Mouse (Mus musculus): ENCODE results near the gene Tmem88b.
"Not testable (repeated sequence)": the region's sequence is repeated elsewhere in the genome, so short reads cannot be mapped to it uniquely, and the experiment has no call there.

Tmem88b gene

GRCm38 (mm10) chr4:155788833-155789232 is 3.2 kb upstream of the Tmem88b start:
- DNase-seq (ENCODE audit: low read depth, low spot score), result not testable (repeated sequence)

- no peak for DNase-seq (ENCODE audit: low read depth, low spot score)
Observed at GRCm38 (mm10) chr4:155788300-155788699, 2.6 kb upstream of the Tmem88b start.

GRCm38 (mm10) chr4:155785246-155785645 is 428 bp downstream of the Tmem88b start:
- DNase-seq (ENCODE audit: low read depth, low spot score), result no peak

DNA sequence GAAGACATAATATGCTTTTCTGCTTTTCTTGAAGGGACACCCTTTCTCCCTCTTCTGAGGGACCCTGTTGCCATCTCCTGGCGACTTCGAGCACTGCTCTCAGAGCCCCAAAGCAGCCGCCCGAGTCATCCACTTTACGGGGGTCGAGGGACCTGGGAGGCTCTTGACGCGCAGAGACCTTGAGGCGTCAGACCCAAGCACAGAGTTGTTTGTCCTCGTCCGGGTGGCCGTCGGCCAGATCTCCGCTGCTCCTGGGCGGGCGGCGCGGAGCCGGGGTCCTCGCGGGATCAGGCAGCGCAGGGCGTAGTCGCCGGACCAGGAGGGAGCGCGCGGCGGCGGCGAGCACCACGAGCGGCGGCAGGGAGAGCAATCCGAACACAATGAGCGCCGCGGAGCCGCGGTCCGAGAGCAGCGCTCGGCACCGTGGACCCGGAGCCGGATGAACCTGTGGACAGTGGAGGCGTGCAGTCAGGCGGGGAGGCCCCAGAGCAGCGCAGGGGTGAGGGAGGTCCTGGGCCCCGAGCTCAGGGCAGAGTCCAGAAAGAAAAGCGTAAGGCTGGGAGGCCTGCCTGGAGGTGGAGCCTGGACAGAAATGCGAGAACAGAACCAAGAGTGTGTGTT is 1.5 kb downstream of the Tmem88b start:
- peak; percentile 72 for DNase-seq (ENCODE audit: low read depth, low spot score)

DNA sequence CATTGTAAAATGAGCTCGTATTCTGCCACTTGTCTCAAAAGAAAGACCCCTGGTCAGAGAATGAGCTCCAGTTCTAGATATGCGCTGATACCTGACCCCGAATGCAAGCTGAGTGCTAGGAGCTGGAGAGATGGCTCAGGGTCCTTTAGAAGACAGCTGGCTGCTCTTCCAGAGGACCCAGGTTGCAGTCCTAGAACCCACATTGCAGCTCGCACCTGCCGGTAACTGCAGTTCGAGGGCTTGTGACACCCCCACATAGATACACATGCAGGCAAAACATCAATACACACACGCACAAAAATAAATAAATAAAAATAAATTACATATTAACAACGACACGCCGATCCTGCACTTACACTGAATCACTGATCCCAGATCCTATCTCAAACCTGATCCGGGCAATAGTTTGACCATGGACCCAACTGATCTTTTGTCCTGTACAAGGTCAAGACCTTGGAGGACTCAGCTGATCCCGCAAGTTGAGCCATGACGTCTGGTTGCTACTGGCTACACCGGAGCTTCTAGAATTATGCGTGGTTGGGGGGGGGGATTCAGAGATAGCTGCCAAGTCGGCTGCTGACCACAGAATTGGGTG is 2.1 kb downstream of the Tmem88b start:
- DNase-seq (ENCODE audit: low read depth, low spot score), result peak; percentile 45

DNA sequence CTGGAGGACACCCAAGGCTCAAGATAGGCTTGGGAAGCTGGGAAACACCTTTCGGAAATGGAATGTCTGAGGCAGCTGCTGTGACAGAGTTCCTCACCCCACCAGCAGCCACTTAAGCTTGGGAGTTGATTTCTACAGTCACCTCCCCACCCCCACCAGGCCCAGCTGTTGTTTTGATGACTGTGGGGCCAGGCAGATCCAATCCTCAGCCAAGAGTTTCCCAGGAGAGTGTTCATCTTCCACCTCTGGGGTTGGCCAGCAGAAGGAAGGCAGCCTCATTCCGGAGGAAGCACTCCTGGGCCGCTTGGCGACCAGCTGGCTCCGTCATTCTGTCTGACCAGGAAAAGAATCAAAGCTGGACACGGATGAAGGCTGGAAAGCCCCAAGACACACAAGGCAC is 4.8 kb downstream of the Tmem88b start:
- no peak for DNase-seq (ENCODE audit: low read depth, low spot score)

GRCm38 (mm10) chr4:155779498-155779897 is 6.2 kb downstream of the Tmem88b start:
- no peak for DNase-seq (ENCODE audit: low read depth, low spot score)

DNA sequence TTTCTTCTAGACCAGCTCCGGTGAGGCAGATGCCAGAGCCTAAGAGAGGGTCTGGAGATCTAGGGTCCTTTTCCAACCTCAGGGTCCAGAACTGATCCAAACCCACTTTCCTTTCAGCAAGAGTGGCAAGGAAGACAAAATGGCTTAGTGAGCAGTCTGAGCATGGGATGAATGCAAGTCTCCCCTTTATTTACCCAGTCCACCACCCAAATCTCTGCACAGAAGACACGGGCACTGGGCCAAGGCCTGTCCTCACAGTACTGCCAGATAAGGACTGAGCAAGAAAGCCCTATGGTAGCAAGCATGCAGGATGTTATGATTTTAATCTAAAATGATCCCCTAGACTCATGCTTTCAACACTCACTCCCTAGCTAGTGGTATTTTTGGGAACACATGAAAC is 7.9 kb downstream of the Tmem88b start:
- no peak for DNase-seq (ENCODE audit: low read depth, low spot score)

DNA sequence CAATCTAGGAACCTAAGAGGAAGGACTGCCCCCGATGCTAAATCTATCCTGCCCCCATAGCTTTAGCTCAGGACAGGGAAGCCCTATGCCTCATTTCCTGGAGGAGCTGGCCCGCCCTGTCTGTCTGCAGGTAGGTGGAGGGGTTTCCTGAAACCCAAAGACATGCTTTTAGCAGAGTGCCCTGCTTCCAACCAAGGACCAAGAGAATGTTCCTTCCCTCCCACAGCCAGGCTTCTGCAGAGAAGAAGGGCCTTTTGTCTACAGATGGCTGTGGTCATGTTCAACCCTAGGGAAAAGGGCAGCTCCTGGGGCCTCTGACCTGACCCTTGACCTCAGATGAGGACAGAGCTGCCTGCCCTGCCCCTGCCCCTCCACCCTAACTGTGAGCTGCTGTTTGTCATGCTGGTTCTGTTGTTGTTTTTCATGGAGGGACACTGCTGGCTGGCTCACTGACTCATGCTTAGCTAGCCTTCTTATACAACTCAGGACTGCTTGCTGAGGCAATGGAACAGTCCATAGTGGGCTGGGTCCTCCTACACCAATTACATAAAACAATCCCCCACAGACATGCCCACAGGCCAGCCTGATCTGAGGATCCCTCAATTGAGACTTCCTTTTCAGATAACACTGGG is 8.9 kb downstream of the Tmem88b start:
- DNase-seq (ENCODE audit: low read depth, low spot score), result no peak

GRCm38 (mm10) chr4:155775855-155776254 is 9.8 kb downstream of the Tmem88b start:
- DNase-seq (ENCODE audit: low read depth, low spot score), result no peak

- DNase-seq (ENCODE audit: low read depth, low spot score), result peak; percentile 49
Observed at GRCm38 (mm10) chr4:155774971-155775740, 10.5 kb downstream of the Tmem88b start.

- peak; percentile 89 for DNase-seq (ENCODE audit: low read depth, low spot score)
Observed at GRCm38 (mm10) chr4:155774280-155774754, 11.4 kb downstream of the Tmem88b start, which contains the start of gene Vwa1. Gene Vwa1, minus strand, starts transcription at chr4:155774698.

GRCm38 (mm10) chr4:155773335-155774078 is 12.2 kb downstream of the Tmem88b start:
- DNase-seq (ENCODE audit: low read depth, low spot score), result no peak

DNA sequence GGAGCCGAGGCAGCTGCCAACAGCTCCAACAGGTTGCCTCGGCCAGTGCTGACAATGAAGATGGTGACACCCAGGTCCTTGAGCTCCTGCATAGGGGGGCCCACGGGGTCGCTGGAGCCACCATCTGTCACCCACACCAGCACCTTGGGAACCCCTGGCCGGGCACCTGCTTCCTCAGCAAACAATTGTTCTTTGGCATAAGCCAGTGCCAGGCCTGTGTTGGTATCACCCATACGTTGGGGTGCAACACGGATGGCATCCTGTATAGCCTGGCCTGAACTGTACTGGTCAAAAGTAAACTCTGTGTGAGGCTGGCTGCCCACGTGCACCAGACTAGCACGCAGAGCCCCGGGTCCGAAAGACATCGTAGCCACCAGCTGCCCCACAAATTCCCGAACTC is 12.9 kb downstream of the Tmem88b start:
- no peak for DNase-seq (ENCODE audit: low read depth, low spot score)

DNA sequence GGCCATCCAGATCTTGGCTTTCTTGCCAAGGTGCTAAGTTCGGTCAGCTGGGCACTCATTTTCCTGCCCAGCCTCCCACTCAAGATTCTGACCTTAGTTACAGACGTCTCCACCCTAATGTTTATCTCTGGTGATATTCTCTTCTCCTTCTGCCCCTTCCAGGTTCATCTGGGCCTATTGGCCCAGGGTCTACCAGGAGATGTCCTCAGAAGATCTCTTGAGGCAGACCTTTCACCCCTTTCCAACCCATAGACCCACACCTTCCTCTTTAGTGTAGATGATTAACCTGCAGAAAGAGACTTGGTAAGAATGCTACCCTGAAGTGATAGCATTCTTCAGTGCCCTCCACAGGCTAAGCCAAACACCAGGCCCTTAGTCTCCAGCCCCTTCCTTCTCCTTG is 14.0 kb downstream of the Tmem88b start:
- no peak for DNase-seq (ENCODE audit: low read depth, low spot score)

DNA sequence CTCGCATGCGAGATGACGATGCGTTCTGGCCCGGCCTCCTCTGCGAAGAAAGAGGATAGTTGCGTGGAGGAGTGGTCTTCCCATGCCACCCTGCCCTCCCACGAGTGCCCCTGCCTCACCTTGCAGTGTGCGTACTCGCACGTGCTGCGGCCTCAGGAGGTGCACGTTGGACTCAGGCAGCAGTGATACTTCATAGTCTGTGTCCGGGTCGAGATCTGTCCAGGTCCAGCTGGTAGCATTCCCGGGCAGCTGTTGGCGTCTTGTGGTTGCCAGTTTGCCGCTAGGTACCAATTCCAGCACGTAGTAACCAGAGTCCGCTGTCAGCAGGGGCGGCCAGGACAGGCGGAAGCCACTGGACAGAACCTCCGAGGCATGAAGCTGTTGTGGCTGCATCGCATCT is 15.0 kb downstream of the Tmem88b start:
- no peak for DNase-seq (ENCODE audit: low read depth, low spot score)

GRCm38 (mm10) chr4:155769880-155770512 is 15.7 kb downstream of the Tmem88b start:
- DNase-seq (ENCODE audit: low read depth, low spot score), result peak; percentile 81

DNA sequence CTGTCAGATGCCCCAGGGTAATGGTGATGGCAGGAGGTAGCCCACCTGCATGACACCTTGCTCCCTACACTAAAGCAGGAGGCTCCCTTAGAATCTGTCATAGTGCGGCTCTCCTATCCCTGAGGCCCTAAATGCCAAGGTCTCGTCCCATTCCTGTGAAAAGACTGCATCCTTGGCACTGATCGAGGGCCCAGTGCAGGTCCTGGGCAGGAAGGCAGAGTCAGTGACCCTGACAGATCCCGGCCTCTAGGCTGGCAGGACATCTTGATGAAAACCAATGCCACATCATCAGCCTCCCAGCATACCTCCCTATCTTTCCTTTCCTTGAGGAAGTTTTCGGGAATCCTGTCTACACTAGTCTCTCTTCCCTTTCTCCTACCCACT is 16.2 kb downstream of the Tmem88b start:
- no peak for DNase-seq (ENCODE audit: low read depth, low spot score)

DNA sequence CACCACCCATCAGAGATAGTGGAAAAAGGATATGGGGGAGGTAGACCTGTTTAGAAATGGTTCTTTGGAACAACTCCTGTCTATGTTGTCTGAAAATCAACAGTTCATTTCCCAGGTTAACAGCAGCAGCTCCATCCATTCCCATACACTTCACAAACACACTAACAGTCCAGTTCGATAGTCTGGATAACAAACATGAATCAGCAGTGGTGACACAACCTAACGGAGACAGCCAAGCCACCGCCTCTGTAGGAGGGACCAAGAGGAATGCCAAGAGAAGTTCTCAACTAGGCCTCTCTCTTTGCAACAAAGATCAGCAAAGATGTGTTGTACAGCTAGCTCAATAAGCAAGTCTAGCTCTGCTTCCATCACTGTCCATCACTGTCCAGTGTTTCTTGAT is 23.3 kb downstream of the Tmem88b start:
- DNase-seq (ENCODE audit: low read depth, low spot score), result no peak

DNA sequence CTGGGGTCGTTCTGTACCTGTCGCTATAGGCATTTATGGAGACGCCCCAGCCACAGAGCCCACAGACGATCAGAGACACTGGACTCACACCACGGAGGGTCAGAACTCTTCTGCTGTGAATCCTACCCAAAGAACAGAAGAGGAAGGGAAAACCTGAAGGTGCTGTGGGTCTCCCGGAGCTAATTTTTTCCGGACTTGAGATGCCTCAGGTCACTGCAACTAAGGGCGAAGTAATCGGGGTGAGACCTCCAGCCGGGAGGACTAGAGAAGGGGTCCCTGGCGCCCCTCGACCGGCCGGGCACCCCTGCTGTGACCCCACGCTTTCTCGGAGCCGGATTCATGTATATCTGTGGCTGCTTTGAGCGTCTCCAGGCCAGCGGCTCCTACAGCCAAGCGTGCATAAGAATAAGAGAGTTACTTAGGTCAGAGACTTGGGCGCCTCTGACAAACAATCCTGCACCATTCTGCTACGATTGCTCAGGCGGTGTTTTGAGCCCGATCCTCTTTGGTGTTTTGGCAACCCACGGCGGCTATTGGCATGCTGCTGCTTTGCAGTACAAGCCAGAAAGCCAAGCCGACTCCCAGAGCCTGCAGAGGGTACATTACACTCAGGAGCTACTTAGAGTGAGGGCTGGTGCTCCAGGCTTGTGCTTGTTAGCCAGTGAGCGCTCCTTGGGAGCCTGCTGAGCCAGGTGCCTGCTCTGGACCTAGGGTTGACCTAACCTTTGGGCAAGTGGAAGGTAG is 24.1 kb downstream of the Tmem88b start:
- peak; percentile 46 for DNase-seq (ENCODE audit: low read depth, low spot score)
